Mouse (Mus musculus) inflammation-experienced regulatory T-cells (primary cell): ENCODE data around the gene Helt. TPM values are rescaled to one million over a fixed set of nuclear protein-coding genes. Genes with fewer than 3 reads are reported as not detected.

Source experiments
- polyA plus RNA-seq, 2 experiments: library from polyadenylated mRNA; unstranded; fragments of 100-300 nt; shearing (Covaris generic); gene quantifications; one replicate each; pipeline ENCODE4 v1.2.1; 2017

Helt gene
- polyA plus RNA-seq, result under 1 TPM in 1 of 2 experiments, not detected in 1; 0.87 TPM

DNA sequence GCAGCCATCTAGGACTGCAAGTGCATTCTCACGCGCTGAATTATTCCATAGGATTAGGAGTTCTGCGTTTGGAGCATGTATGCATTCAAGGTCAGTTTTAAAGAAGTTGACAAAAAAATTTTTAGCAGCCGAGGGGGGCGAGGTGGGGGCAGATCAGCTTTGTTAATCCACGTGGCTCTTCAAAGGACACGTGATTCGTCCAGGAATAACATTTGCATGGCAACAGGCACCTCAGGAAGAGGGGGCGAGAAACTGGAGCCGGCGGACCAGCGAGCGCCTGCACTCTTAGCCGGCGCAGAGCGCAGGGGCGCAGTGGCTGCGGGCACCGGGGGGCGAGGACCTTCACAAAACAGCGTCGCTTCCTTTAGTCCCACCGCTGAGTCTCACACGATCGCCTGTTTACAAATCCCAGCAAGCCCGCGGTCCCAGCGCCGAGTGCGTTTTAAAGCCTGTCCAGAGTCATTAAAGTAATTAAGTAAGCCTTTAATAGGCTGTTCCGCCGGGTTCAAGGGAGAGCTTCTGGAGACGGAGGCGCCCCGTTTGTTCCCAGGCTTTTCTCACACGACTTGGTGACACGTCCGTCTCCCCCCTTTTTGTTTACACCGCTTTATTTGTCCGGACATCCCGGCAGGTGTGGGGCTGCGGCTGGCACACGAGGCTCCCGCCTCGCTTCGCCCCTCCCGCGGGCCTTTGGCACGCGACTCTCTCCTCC is at the start of gene Helt:
Helt (minus strand) TSS at position 491 of the 712 bp plus-strand sequence.

Other genes with a start within 250 kb of the Helt start
- 10 to 100 TPM; 22.8 to 28.6 TPM for gene Cfap97, start 142.9 kb downstream of the Helt start, polyA plus RNA-seq
- gene Snx25, start 142.5 kb downstream of the Helt start, polyA plus RNA-seq, result 10 to 100 TPM; 18.2 to 19.2 TPM
- 100 to 1,000 TPM in 1 of 2 experiments, 10 to 100 TPM in 1; 97.8 to 125 TPM for gene Slc25a4, start 83.4 kb downstream of the Helt start, polyA plus RNA-seq
- 10 to 100 TPM; 17.9 to 19.9 TPM for gene Acsl1, start 176.4 kb upstream of the Helt start, polyA plus RNA-seq